Mouse (Mus musculus): ENCODE measurements at regions not wholly inside any gene's neighbourhood (a gene's known extent, or its start where the extent isn't known, plus 50 kb on each side); places are given as distances from the start of the nearest gene placed in this dataset.

DNA sequence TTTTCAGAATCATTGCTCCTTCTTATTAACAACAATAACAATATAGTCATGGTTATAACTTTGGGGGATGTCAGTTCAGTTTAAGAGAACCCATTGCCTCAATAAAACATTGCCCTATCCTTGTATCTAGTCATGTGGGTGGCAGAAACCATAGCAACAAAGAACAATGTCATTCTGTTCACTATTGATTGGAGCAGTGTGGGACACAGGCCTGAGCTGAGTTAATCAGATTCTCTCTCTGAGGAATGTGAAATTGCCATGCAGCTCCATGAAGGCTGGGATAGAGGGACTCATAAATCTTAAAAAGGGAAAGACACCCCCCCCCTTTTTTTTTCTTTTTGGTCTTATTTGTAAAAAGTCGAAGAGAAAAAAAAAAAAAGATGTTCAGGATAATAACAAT, 165.4 kb upstream of the Pet2 start:
- H3K9me3 ChIP-seq: no peaks in the 10 kb centered on the region
- H3K36me3 ChIP-seq (replicated peaks): no peaks in the 10 kb centered on the region
- no peaks in the 10 kb centered on the region for H3K27me3 ChIP-seq
- H3K4me1 ChIP-seq: no peaks in the 10 kb centered on the region
- no peak overlapping the region for H3K27ac ChIP-seq
- no peak overlapping the region for H3K4me3 ChIP-seq (replicated peaks)
- peak; percentile 61; the same call in 1 of the 2 replicates for ATAC-seq (ENCODE audit: low FRiP score)
- no peak overlapping the region for H3K4me2 ChIP-seq
- H3K9ac ChIP-seq: no peak overlapping the region
- WGBS: 50% methylated on average over 1 of the region's 1 CpGs

DNA sequence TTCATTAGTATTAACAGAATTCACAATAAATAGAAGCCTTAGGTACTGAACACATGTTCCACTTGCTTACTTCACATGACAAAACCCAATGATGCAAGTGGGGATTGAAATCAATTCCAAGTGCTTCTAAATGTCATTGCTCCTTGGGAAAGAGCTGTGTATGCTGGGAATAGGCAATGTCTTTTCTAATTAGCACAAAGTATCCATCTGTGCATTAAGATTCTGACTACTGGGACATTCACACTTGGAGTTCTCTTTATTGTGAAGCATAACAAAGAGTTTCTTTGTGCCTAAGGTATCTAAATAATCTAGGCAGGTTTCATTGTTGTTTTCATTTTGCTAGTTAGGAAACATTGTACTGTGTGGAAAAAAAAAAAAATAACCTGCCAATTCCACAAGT, 149.8 kb upstream of the Pet2 start:
- no peaks in the 10 kb centered on the region for H3K9me3 ChIP-seq
- H3K4me1 ChIP-seq: no peaks in the 10 kb centered on the region
- H3K27ac ChIP-seq: no peak overlapping the region
- no peak overlapping the region for H3K9ac ChIP-seq
- H3K36me3 ChIP-seq (replicated peaks): no peaks in the 10 kb centered on the region
- no peaks in the 10 kb centered on the region for H3K27me3 ChIP-seq
- H3K4me2 ChIP-seq: no peak overlapping the region
- no peak overlapping the region for H3K4me3 ChIP-seq (replicated peaks)
- ATAC-seq (ENCODE audit: low FRiP score): peak; percentile 36; the same call in 1 of the 2 replicates
